Mouse (Mus musculus): ENCODE results near the gene Gm960. TPM values are rescaled to one million over a fixed set of nuclear protein-coding genes. Genes with fewer than 3 reads are reported as not detected.

The Gm960 gene
- polyA plus RNA-seq, 1 experiment = not detected

GRCm38 (mm10) chr19:4700656-4701055 lies 2.2 kb upstream of the Gm960 start:
- Histone ChIP-seq H3K27me3 (ENCODE audit: control insufficient read depth, insufficient read depth, low read length) (peaks cover 9% of the 10 kb centered on the region), H3K4me1 (ENCODE audit: control insufficient read depth, insufficient read depth, insufficient read length) (peaks cover 5% of the 10 kb centered on the region)
- WGBS = 72% methylated on average over 8 of the region's 8 CpGs

GRCm38 (mm10) chr19:4699821-4700220 lies 1.4 kb upstream of the Gm960 start:
- 82% methylated on average over 5 of the region's 5 CpGs for WGBS
- no peaks in the 10 kb centered on the region for H3K36me3 ChIP-seq (ENCODE audit: control insufficient read depth, insufficient read depth, low read length)
- H3K27ac ChIP-seq (ENCODE audit: insufficient read depth, low read length) = no peak overlapping the region
- H3K4me3 ChIP-seq (ENCODE audit: extremely low read depth, insufficient read depth, insufficient read length) = no peak overlapping the region
- peaks cover 5% of the 10 kb centered on the region for H3K4me1 ChIP-seq (ENCODE audit: control insufficient read depth, insufficient read depth, insufficient read length)
- H3K27me3 ChIP-seq (ENCODE audit: control insufficient read depth, insufficient read depth, low read length) = peaks cover 9% of the 10 kb centered on the region
- TF ChIP-seq CTCF (IDR thresholded peaks at IDR 0.05; ENCODE audit: extremely low read depth, insufficient read depth, insufficient read length, insufficient replicate concordance) (no peak), POLR2A (IDR thresholded peaks at IDR 0.05; ENCODE audit: low read depth, low read length) (no peak)
- DNase-seq (ENCODE audit: low read depth in 1 of 2, low spot score in 2 of 2) = no peak

More at GRCm38 (mm10) chr19:4700656-4701055, 2.2 kb upstream of the Gm960 start:
- DNase-seq (ENCODE audit: low read depth in 1 of 2, low spot score in 2 of 2) = no peak
- Histone ChIP-seq H3K4me3 (ENCODE audit: extremely low read depth, insufficient read depth, insufficient read length) (no peak overlapping the region), H3K36me3 (ENCODE audit: control insufficient read depth, insufficient read depth, low read length) (no peaks in the 10 kb centered on the region), H3K27ac (ENCODE audit: insufficient read depth, low read length) (no peak overlapping the region)
- TF ChIP-seq POLR2A (IDR thresholded peaks at IDR 0.05; ENCODE audit: low read depth, low read length) = no peak
- no peak for TF ChIP-seq CTCF (IDR thresholded peaks at IDR 0.05; ENCODE audit: extremely low read depth, insufficient read depth, insufficient read length, insufficient replicate concordance)

GRCm38 (mm10) chr19:4698856-4699255 lies 388 bp upstream of the Gm960 start:
- Histone ChIP-seq H3K27me3 (ENCODE audit: control insufficient read depth, insufficient read depth, low read length) (peaks cover 9% of the 10 kb centered on the region), H3K4me3 (ENCODE audit: extremely low read depth, insufficient read depth, insufficient read length) (no peak overlapping the region), H3K4me1 (ENCODE audit: control insufficient read depth, insufficient read depth, insufficient read length) (peaks cover 5% of the 10 kb centered on the region), H3K27ac (ENCODE audit: insufficient read depth, low read length) (no peak overlapping the region), H3K36me3 (ENCODE audit: control insufficient read depth, insufficient read depth, low read length) (no peaks in the 10 kb centered on the region)
- DNase-seq (ENCODE audit: low read depth in 1 of 2, low spot score in 2 of 2) = no peak
- TF ChIP-seq CTCF (IDR thresholded peaks at IDR 0.05; ENCODE audit: extremely low read depth, insufficient read depth, insufficient read length, insufficient replicate concordance) = no peak
- TF ChIP-seq POLR2A (IDR thresholded peaks at IDR 0.05; ENCODE audit: low read depth, low read length) = no peak
- 61% methylated on average over 8 of the region's 8 CpGs for WGBS

GRCm38 (mm10) chr19:4697721-4698120 lies 747 bp downstream of the Gm960 start:
- Histone ChIP-seq H3K27ac (ENCODE audit: insufficient read depth, low read length) (no peak overlapping the region), H3K4me3 (ENCODE audit: extremely low read depth, insufficient read depth, insufficient read length) (no peak overlapping the region), H3K4me1 (ENCODE audit: control insufficient read depth, insufficient read depth, insufficient read length) (peaks cover 5% of the 10 kb centered on the region), H3K36me3 (ENCODE audit: control insufficient read depth, insufficient read depth, low read length) (no peaks in the 10 kb centered on the region), H3K27me3 (ENCODE audit: control insufficient read depth, insufficient read depth, low read length) (peaks cover 9% of the 10 kb centered on the region)
- no peak for DNase-seq (ENCODE audit: low read depth in 1 of 2, low spot score in 2 of 2)
- 74% methylated on average over 9 of the region's 9 CpGs for WGBS
- TF ChIP-seq POLR2A (IDR thresholded peaks at IDR 0.05; ENCODE audit: low read depth, low read length) (no peak), CTCF (IDR thresholded peaks at IDR 0.05; ENCODE audit: extremely low read depth, insufficient read depth, insufficient read length, insufficient replicate concordance) (no peak)

GRCm38 (mm10) chr19:4697121-4697520 lies 1.3 kb downstream of the Gm960 start:
- Histone ChIP-seq H3K27me3 (ENCODE audit: control insufficient read depth, insufficient read depth, low read length) (peaks cover 9% of the 10 kb centered on the region), H3K4me1 (ENCODE audit: control insufficient read depth, insufficient read depth, insufficient read length) (peaks cover 5% of the 10 kb centered on the region), H3K36me3 (ENCODE audit: control insufficient read depth, insufficient read depth, low read length) (no peaks in the 10 kb centered on the region), H3K4me3 (ENCODE audit: extremely low read depth, insufficient read depth, insufficient read length) (no peak overlapping the region), H3K27ac (ENCODE audit: insufficient read depth, low read length) (no peak overlapping the region)
- TF ChIP-seq CTCF (IDR thresholded peaks at IDR 0.05; ENCODE audit: extremely low read depth, insufficient read depth, insufficient read length, insufficient replicate concordance) (no peak), POLR2A (IDR thresholded peaks at IDR 0.05; ENCODE audit: low read depth, low read length) (no peak)
- no peak for DNase-seq (ENCODE audit: low read depth in 1 of 2, low spot score in 2 of 2)
- 86% methylated on average over 3 of the region's 3 CpGs for WGBS

- H3K4me3 ChIP-seq (ENCODE audit: extremely low read depth, insufficient read depth, insufficient read length) = no peak overlapping the region
- H3K36me3 ChIP-seq (ENCODE audit: control insufficient read depth, insufficient read depth, low read length) = no peaks in the 10 kb centered on the region
- H3K27ac ChIP-seq (ENCODE audit: insufficient read depth, low read length) = no peak overlapping the region
- 69% methylated on average over 3 of the region's 3 CpGs for WGBS
- DNase-seq (ENCODE audit: low read depth in 1 of 2, low spot score in 2 of 2) = no peak
- peaks cover 5% of the 10 kb centered on the region for H3K4me1 ChIP-seq (ENCODE audit: control insufficient read depth, insufficient read depth, insufficient read length)
- TF ChIP-seq CTCF (IDR thresholded peaks at IDR 0.05; ENCODE audit: extremely low read depth, insufficient read depth, insufficient read length, insufficient replicate concordance) (no peak), POLR2A (IDR thresholded peaks at IDR 0.05; ENCODE audit: low read depth, low read length) (no peak)
- H3K27me3 ChIP-seq (ENCODE audit: control insufficient read depth, insufficient read depth, low read length) = peaks cover 5% of the 10 kb centered on the region
Observed at GRCm38 (mm10) chr19:4694346-4694745, 4.1 kb downstream of the Gm960 start.

- Histone ChIP-seq H3K27ac (ENCODE audit: insufficient read depth, low read length) (no peak overlapping the region), H3K27me3 (ENCODE audit: control insufficient read depth, insufficient read depth, low read length) (0 out of 2 replicates have a peak, but pooled peaks cover 2% of the 10 kb centered on the region), H3K36me3 (ENCODE audit: control insufficient read depth, insufficient read depth, low read length) (no peaks in the 10 kb centered on the region), H3K4me3 (ENCODE audit: extremely low read depth, insufficient read depth, insufficient read length) (no peak overlapping the region), H3K4me1 (ENCODE audit: control insufficient read depth, insufficient read depth, insufficient read length) (no peaks in the 10 kb centered on the region)
- TF ChIP-seq POLR2A (IDR thresholded peaks at IDR 0.05; ENCODE audit: low read depth, low read length) (no peak), CTCF (IDR thresholded peaks at IDR 0.05; ENCODE audit: extremely low read depth, insufficient read depth, insufficient read length, insufficient replicate concordance) (no peak)
- no peak for DNase-seq (ENCODE audit: low read depth in 1 of 2, low spot score in 2 of 2)
- WGBS = 64% methylated on average over 6 of the region's 6 CpGs
Observed at GRCm38 (mm10) chr19:4672401-4672800, 26.1 kb downstream of the Gm960 start.

Measured in spleen, adult 2 months (tissue).